Mouse (Mus musculus): ENCODE results near the gene Stard3. TPM values are rescaled to one million over a fixed set of nuclear protein-coding genes. Genes with fewer than 3 reads are reported as not detected.

Gene Stard3
- total RNA-seq, 1 experiment from 2014 or later = 21.5 TPM

DNA sequence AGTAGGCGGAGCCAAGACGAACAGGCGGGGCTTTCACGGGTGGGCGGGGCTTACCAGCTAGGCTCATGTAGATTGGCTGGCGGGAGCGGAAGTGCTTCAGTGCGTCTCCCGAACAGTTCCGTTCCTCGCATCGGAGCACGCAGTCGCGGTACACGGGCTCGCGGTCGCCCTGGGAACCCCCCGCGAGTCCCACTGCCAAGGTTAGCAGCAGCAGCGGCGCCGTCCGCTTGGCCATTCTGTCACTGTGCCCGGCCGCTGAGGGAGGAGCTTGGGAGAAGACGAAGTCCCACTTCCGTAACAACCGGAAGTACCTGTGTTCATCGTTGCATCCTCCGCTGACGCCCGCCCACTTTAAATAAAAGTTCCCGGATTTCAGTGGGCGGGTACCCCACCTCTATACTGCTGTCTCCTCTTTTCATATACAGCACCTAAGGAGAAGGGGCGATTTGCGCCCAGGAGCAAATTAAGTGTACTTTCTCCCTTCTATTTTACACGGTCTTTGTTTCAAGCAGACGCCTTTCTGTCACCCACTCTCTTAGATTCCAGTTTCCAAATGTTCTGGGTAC lies 42.1 kb downstream of the Stard3 start, which contains the start of gene Pgap3:
Pgap3 (minus strand) TSS at position 330 of the 566 bp plus-strand sequence.
- peak; percentile 93 for DNase-seq

GRCm38 (mm10) chr11:98400816-98401215 lies 42.6 kb downstream of the Stard3 start:
- DNase-seq = no peak

GRCm38 (mm10) chr11:98406621-98407020 lies 48.5 kb downstream of the Stard3 start:
- no peak for DNase-seq

GRCm38 (mm10) chr11:98408872-98409271 lies 50.7 kb downstream of the Stard3 start:
- DNase-seq = no peak

DNA sequence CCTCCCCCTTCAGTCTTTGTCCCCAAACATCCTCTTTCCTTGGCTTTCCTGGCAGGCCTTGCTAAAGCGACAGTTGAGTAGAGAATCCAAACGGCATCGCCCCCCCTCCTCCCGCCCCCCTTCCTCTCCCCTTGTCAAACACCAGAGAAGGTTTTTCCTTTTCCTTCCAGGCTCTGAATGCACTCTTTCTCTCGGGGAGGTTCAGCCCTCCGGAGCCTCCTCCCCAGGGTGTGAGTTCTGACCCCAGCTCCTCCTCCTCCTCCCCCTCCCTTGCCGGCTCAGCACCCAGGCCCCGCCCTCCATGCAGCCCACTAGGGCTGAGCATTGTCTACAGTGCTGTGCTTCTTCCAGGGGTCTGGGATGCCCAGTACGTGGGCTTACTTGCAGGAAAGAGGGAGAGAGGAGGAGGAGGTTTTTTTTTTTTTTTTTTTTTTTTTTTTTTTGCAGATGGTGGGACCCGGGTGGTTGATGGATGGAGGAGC lies 51.2 kb downstream of the Stard3 start:
- DNase-seq = no peak

GRCm38 (mm10) chr11:98412273-98412796 lies 54.2 kb downstream of the Stard3 start, which contains the start of gene Erbb2:
Gene Erbb2 (plus strand): TSS chr11:98412470.
- DNase-seq = peak; percentile 79

GRCm38 (mm10) chr11:98412797-98413301 lies 54.7 kb downstream of the Stard3 start:
- peak; percentile 37 for DNase-seq

DNA sequence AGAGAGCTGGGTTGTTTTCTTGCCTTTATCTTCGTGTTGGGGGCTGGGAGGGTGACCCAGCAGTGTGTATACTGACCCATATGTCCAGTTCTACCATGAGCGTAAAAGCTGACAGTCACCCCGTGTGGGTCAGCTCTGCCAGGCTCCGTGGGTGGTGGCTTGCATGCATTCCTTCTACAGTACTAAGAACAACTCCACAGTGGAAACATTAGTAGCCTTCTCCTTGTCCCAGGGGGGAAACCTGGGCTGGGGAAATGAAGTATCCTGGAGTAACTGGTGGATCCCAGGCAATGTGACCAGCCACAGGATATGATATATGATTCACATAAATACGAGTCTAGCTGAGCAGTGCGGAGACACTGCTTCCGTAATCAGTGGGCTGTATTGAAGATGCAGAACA lies 55.6 kb downstream of the Stard3 start:
- no peak for DNase-seq

GRCm38 (mm10) chr11:98414162-98414561 lies 56.0 kb downstream of the Stard3 start:
- no peak for DNase-seq

DNA sequence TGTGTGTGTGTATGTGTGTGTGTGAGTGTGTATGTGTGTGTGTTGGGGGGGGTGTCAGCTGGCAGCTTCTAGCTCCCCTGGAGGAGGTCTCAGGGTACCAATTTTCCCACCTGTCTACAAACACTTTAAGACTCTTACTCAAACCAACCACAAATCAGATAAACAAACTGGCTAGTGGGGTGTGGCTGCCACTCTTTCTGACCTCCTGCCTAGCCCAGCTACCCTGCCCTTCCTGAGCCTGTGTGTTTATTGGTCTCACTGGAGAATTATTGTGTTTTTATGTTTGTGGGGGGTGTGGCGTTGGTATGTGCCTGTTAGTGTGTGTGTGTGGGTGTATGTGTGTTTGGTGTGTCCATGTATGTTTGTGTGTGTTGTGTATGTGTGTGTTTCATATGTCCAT lies 58.9 kb downstream of the Stard3 start:
- DNase-seq = no peak

- DNase-seq = no peak
These were observed 60.1 kb downstream of the Stard3 start for GRCm38 (mm10) chr11:98418273-98418672.

- no peak for DNase-seq
These were observed 60.9 kb downstream of the Stard3 start for GRCm38 (mm10) chr11:98418939-98419547.

DNA sequence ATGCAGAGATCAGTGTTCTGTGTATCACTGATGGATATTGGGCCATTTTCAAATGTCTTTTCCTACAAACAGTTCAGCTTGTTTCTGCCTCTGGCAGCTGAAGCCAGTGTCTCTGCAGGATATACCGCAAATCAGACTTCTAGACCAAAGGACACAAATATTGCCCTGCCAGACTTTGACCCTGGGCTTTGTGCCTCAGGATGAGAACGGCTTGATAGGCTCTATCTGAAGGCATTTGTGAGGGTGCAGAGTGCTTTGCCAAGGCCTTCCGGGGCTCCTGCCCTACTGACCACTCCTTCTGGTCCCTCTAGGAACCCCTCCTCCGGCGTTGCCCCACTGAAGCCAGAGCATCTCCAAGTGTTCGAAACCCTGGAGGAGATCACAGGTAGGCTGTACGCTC lies 68.4 kb downstream of the Stard3 start:
- DNase-seq = no peak

DNA sequence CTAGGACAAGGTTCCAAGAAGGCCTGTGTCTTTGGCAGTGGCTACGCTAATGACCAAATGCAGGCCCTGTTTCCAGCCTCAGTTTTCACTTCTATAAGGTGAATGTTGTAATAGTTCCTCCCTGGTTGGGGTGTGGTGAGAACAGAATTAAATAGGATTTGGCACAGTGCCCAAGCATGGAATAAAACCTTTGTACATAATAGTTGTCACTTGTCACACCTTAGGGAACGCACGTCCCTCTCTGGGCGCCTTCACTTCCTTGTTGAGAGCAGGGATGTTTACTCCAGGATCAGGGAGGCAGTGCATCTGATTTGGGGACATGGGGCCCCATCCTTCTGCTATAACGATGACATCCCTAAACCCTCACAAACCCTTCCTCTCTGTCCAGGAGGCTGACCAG lies 70.3 kb downstream of the Stard3 start:
- no peak for DNase-seq

Other genes starting within 250 kb of the Stard3 start
- gene Fbxl20, start 208.0 kb upstream of the Stard3 start, total RNA-seq (2021) = 26.2 and 28.2 TPM in 2 replicates
- 52.3 and 58.3 TPM in 2 replicates for gene Med1, start 165.1 kb upstream of the Stard3 start, total RNA-seq (2021)
- gene Cdk12, start 155.3 kb upstream of the Stard3 start, total RNA-seq (2021) = 46.2 and 46.6 TPM in 2 replicates
- gene Neurod2, start 28.7 kb upstream of the Stard3 start, total RNA-seq (2021) = 0.15 TPM in 1 of 2 replicates, not detected in the other
- 0.63 and 0.68 TPM in 2 replicates for gene Ppp1r1b, start 10.0 kb upstream of the Stard3 start, total RNA-seq (2021)
- 0.48 and 0.53 TPM in 2 replicates for gene Tcap, start 25.4 kb downstream of the Stard3 start, total RNA-seq (2021)
- 687 and 769 TPM in 2 replicates for gene Pnmt, start 28.1 kb downstream of the Stard3 start, total RNA-seq (2021)
- gene Pgap3, start 42.1 kb downstream of the Stard3 start, total RNA-seq (2021) = 5.3 and 5.9 TPM in 2 replicates
- 5.9 and 6.8 TPM in 2 replicates for gene Erbb2, start 54.1 kb downstream of the Stard3 start, total RNA-seq (2021)
- 70.4 and 74.3 TPM in 2 replicates for gene Mien1, start 80.6 kb downstream of the Stard3 start, total RNA-seq (2021)
- gene Grb7, start 88.0 kb downstream of the Stard3 start, total RNA-seq (2021) = 0.53 and 10.7 TPM in 2 replicates
- gene Ikzf3, start 187.7 kb downstream of the Stard3 start, total RNA-seq (2021) = 3.3 and 14.3 TPM in 2 replicates
- gene Zpbp2, start 192.7 kb downstream of the Stard3 start, total RNA-seq (2021) = not detected in 2 replicates
- gene Ormdl3, start 229.0 kb downstream of the Stard3 start, total RNA-seq (2021) = 141 and 150 TPM in 2 replicates
- not detected in 2 replicates for gene Lrrc3c, start 239.9 kb downstream of the Stard3 start, total RNA-seq (2021)